Mouse (Mus musculus) heart, adult 11 months (tissue): ENCODE data around the gene Mttp.

ENCODE experiments used
- DNase-seq: peaks from one replicate; pipeline ENCODE4 v3.0.0; 2022

Mttp gene

GRCm38 (mm10) chr3:138049555-138049954, 95.2 kb downstream of the Mttp start:
- DNase-seq = no peak

- no peak for DNase-seq
Measured at GRCm38 (mm10) chr3:138043316-138043715, 101.5 kb downstream of the Mttp start.

- DNase-seq = no peak
Measured at GRCm38 (mm10) chr3:138041591-138042301, 103.0 kb downstream of the Mttp start.

- DNase-seq = no peak
Measured at GRCm38 (mm10) chr3:138040938-138041337, 103.8 kb downstream of the Mttp start.
